In genomic region chr10:111144371-111144959, GRCm38 (mm10) we compare ENCODE assay signal across 16 mouse cellular contexts.
"Had no signal": no experiment of that assay in that cellular context is flagged by ENCODE, and none has a peak within 500 bp of the region (broad histone marks: within the 10 kb centered on the region; RNA-seq: fewer than 3 reads in every experiment).

No protein-coding gene starts in this region.

- H3K4me1 ChIP-seq: kidney, embryonic 15.5 days; liver, embryonic 15.5 days; megakaryocyte, embryonic 14.5 days; midbrain, embryonic 12.5 days had no signal

- H3K9me3 ChIP-seq: kidney, embryonic 15.5 days; limb, embryonic 13.5 days; liver, embryonic 15.5 days; megakaryocyte, embryonic 14.5 days; midbrain, embryonic 12.5 days had no signal

- ATAC-seq: midbrain, embryonic 16.5 days had no signal

- H3K27ac ChIP-seq: kidney, embryonic 15.5 days; limb, embryonic 13.5 days; liver, embryonic 15.5 days; macrophage; midbrain, embryonic 12.5 days; stomach, postnatal 0 days had no signal

- H3K9ac ChIP-seq: kidney, embryonic 15.5 days; limb, embryonic 13.5 days; liver, embryonic 15.5 days; lung, embryonic 14.5 days; midbrain, embryonic 12.5 days had no signal

- H3K27me3 ChIP-seq: kidney, embryonic 15.5 days; limb, embryonic 13.5 days; liver, embryonic 15.5 days; megakaryocyte, embryonic 14.5 days; midbrain, embryonic 12.5 days had no signal

- H3K4me2 ChIP-seq: kidney, embryonic 15.5 days; limb, embryonic 13.5 days; liver, embryonic 11.5 days; liver, embryonic 15.5 days; lung, embryonic 14.5 days; midbrain, embryonic 12.5 days had no signal

- H3K4me3 ChIP-seq: kidney, embryonic 15.5 days; limb, embryonic 13.5 days; liver, embryonic 15.5 days; megakaryocyte, embryonic 14.5 days; midbrain, embryonic 12.5 days had no signal

- DNase-seq: kidney, postnatal 14 days; left cerebral cortex, postnatal 4 days; lung, embryonic 14.5 days; lung, postnatal 10 days; right cerebral cortex, postnatal 25 days; thymus, adult 18-20 months; thymus, postnatal 25 days had no signal

- H3K36me3 ChIP-seq: kidney, embryonic 15.5 days; limb, embryonic 13.5 days; liver, embryonic 15.5 days; midbrain, embryonic 12.5 days had no signal
